Mouse (Mus musculus) neural tube, embryonic 12.5 days (tissue): ENCODE data around the gene Wars2. TPM values are rescaled to one million over a fixed set of nuclear protein-coding genes. Genes with fewer than 3 reads are reported as not detected.

Experiments used
- ATAC-seq: fragments of 200-750 bp; cut with Nextera tagmentation; 2 replicates; pipeline ENCODE4 v1.8.0; 2017; ENCODE audit warnings: low read depth, mild to moderate bottlenecking, moderate TSS enrichment, moderate library complexity; ENCODE audit not compliant: low FRiP score
- H3K27ac ChIP-seq: fragments of 300-500 bp; sonication (generic); 2 replicates; pipeline ENCODE4 v1.5.1; 2016
- H3K27me3 ChIP-seq: fragments of 300-500 bp; sonication (generic); replicated peaks from 2 replicates; pipeline ENCODE4 v1.6.1; 2016; ENCODE audit warnings: mild to moderate bottlenecking
- H3K36me3 ChIP-seq: fragments of 300-500 bp; sonication (generic); 2 replicates; pipeline ENCODE4 v1.6.1; 2016; ENCODE audit warnings: mild to moderate bottlenecking
- H3K4me1 ChIP-seq: fragments of 300-500 bp; sonication (generic); 2 replicates; pipeline ENCODE4 v1.6.1; 2016
- H3K4me2 ChIP-seq: fragments of 300-500 bp; sonication (generic); replicated peaks from 2 replicates; pipeline ENCODE4 v1.6.1; 2016; ENCODE audit warnings: mild to moderate bottlenecking
- H3K4me3 ChIP-seq: fragments of 300-500 bp; sonication (generic); 2 replicates; pipeline ENCODE4 v1.5.1; 2016
- H3K9ac ChIP-seq: fragments of 300-500 bp; sonication (generic); 2 replicates; pipeline ENCODE4 v1.6.1; 2016; ENCODE audit warnings: mild to moderate bottlenecking
- H3K9me3 ChIP-seq: fragments of 300-500 bp; sonication (generic); 2 replicates; pipeline ENCODE4 v1.6.1; 2016; ENCODE audit warnings: mild to moderate bottlenecking
- WGBS: fragments of 180-500 bp; shearing (Covaris S2); methylation state at CpG from one replicate; pipeline ENCODE4 v1.1.7; 2016; 5-methylcytosine and 5-hydroxymethylcytosine counted together
- polyA plus RNA-seq: library from polyadenylated mRNA; unstranded; fragments of >200 nt; fragmentation: Nextera tagmentation; extraction: Ambion mirVana; gene quantifications from 2 replicates; pipeline ENCODE4 v1.2.1, GENCODE M21; 2016

Wars2 gene
- polyA plus RNA-seq, 1 experiment from 2014 or later = 5.5 TPM

DNA sequence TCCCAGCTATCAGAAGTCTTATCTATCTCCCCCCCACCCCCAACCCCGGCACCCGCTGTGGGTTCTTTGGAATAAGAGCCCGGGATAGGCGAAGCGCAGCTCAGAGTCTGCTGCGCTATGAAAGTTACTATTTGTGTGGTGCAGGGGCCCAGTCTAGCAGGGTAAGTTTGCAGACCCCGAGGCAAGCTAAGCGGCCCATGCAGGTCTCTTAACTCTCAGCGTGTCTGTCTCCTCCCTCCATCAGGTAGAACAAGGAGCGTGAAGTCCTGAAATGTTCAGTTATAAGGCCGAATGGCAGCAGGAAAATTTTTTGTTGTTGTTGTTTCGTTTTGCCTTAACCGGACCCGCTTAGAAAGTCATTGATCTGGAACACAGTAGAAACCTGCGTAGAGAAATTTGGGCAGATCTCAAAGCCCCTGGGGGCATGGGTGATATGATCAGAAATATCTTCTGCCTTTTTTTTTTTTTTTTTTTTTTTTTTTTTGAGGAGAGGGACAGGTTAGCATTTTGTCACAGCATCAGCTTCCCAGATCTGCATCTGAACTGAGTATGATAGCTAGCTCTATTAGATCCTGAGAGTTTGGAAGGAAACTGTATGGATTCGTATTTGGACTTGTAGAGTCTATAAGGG lies 111.7 kb downstream of the Wars2 start:
- ATAC-seq = no peak

GRCm38 (mm10) chr3:99253092-99253488 lies 112.2 kb downstream of the Wars2 start:
- ATAC-seq = peak; percentile 46; the same call in 1 of the 2 replicates
- Histone ChIP-seq H3K27me3 (peaks cover 96% of the 10 kb centered on the region), H3K9ac (no peak overlapping the region), H3K4me2 (peak overlapping the region; percentile 67; the same call in 1 of the 2 replicates), H3K9me3 (no peaks in the 10 kb centered on the region), H3K27ac (no peak overlapping the region), H3K36me3 (no peaks in the 10 kb centered on the region), H3K4me1 (peaks cover 11% of the 10 kb centered on the region; the same call in 1 of the 2 replicates), H3K4me3 (no peak overlapping the region)
- WGBS = under 1% methylated on average over 12 of the region's 12 CpGs

More for the DNA sequence above, 111.7 kb downstream of the Wars2 start:
- H3K4me2 ChIP-seq = no peak overlapping the region
- WGBS = 2% methylated on average over 16 of the region's 16 CpGs
- H3K27me3 ChIP-seq = peaks cover 96% of the 10 kb centered on the region
- H3K9ac ChIP-seq = no peak overlapping the region
- no peak overlapping the region for H3K4me3 ChIP-seq
- no peak overlapping the region for H3K27ac ChIP-seq
- peaks cover 11% of the 10 kb centered on the region; the same call in 1 of the 2 replicates for H3K4me1 ChIP-seq
- no peaks in the 10 kb centered on the region for H3K9me3 ChIP-seq
- H3K36me3 ChIP-seq = no peaks in the 10 kb centered on the region

GRCm38 (mm10) chr3:99253497-99254451 lies 112.9 kb downstream of the Wars2 start:
- Histone ChIP-seq H3K27ac (no peak overlapping the region), H3K4me2 (peak overlapping the region; percentile 67), H3K9me3 (no peaks in the 10 kb centered on the region), H3K4me1 (peaks cover 11% of the 10 kb centered on the region; the same call in 1 of the 2 replicates), H3K27me3 (peaks cover 96% of the 10 kb centered on the region), H3K9ac (0 out of 2 replicates have a peak overlapping the region, but pooled peaks have one; percentile 38), H3K36me3 (no peaks in the 10 kb centered on the region), H3K4me3 (peak overlapping the region; percentile 34)
- under 1% methylated on average over 70 of the region's 73 CpGs for WGBS
- peak; percentile 59 for ATAC-seq

- Histone ChIP-seq H3K36me3 (no peaks in the 10 kb centered on the region), H3K4me1 (peaks cover 11% of the 10 kb centered on the region; the same call in 1 of the 2 replicates), H3K9me3 (no peaks in the 10 kb centered on the region), H3K4me3 (peak overlapping the region; percentile 7; the same call in 1 of the 2 replicates), H3K27ac (no peak overlapping the region), H3K9ac (no peak overlapping the region), H3K4me2 (no peak overlapping the region; the same call in 1 of the 2 replicates), H3K27me3 (peaks cover 95% of the 10 kb centered on the region)
- under 1% methylated on average over 15 of the region's 15 CpGs for WGBS
- no peak for ATAC-seq
Measured at GRCm38 (mm10) chr3:99254559-99255151, 113.8 kb downstream of the Wars2 start.

GRCm38 (mm10) chr3:99255411-99256365 lies 114.8 kb downstream of the Wars2 start:
- 5% methylated on average over 11 of the region's 11 CpGs for WGBS
- peaks cover 90% of the 10 kb centered on the region for H3K27me3 ChIP-seq
- ATAC-seq = no peak
- H3K27ac ChIP-seq = no peak overlapping the region
- H3K9ac ChIP-seq = no peak overlapping the region
- H3K9me3 ChIP-seq = no peaks in the 10 kb centered on the region
- no peaks in the 10 kb centered on the region for H3K36me3 ChIP-seq
- H3K4me3 ChIP-seq = no peak overlapping the region
- H3K4me2 ChIP-seq = no peak overlapping the region
- peaks cover 11% of the 10 kb centered on the region; the same call in 1 of the 2 replicates for H3K4me1 ChIP-seq

GRCm38 (mm10) chr3:99256366-99256750 lies 115.5 kb downstream of the Wars2 start:
- peaks cover 90% of the 10 kb centered on the region for H3K27me3 ChIP-seq
- no peaks in the 10 kb centered on the region for H3K9me3 ChIP-seq
- 2% methylated on average over 11 of the region's 11 CpGs for WGBS
- H3K4me3 ChIP-seq = no peak overlapping the region
- H3K4me2 ChIP-seq = no peak overlapping the region
- no peak for ATAC-seq
- H3K36me3 ChIP-seq = no peaks in the 10 kb centered on the region
- H3K4me1 ChIP-seq = peaks cover 11% of the 10 kb centered on the region; the same call in 1 of the 2 replicates
- H3K9ac ChIP-seq = no peak overlapping the region
- no peak overlapping the region for H3K27ac ChIP-seq

DNA sequence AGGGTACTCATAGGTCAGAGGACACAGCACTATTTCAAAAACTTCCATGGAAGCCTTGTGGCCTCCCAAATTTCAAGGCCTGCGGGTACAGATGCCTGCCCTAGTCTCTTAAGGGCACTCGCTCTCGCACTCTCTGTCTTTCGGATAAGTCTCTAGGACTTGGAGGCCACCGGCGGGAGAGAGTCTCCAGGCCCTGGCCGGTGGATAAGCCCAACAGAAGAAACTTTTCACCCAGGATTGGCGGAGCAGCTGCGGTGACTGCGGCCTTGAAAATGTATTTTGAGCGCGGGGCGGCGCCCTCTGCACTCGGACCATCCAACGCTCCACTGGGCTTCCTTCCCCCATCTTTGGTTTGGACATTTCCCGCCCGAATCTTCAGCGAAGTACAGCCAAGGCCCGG lies 115.9 kb downstream of the Wars2 start:
- Histone ChIP-seq H3K9ac (no peak overlapping the region), H3K27ac (no peak overlapping the region), H3K27me3 (peaks cover 90% of the 10 kb centered on the region), H3K36me3 (no peaks in the 10 kb centered on the region), H3K4me1 (peaks cover 11% of the 10 kb centered on the region; the same call in 1 of the 2 replicates), H3K4me3 (peak overlapping the region; percentile 9; the same call in 1 of the 2 replicates), H3K4me2 (no peak overlapping the region; the same call in 1 of the 2 replicates), H3K9me3 (no peaks in the 10 kb centered on the region)
- WGBS = under 1% methylated on average over 20 of the region's 20 CpGs
- no peak for ATAC-seq

DNA sequence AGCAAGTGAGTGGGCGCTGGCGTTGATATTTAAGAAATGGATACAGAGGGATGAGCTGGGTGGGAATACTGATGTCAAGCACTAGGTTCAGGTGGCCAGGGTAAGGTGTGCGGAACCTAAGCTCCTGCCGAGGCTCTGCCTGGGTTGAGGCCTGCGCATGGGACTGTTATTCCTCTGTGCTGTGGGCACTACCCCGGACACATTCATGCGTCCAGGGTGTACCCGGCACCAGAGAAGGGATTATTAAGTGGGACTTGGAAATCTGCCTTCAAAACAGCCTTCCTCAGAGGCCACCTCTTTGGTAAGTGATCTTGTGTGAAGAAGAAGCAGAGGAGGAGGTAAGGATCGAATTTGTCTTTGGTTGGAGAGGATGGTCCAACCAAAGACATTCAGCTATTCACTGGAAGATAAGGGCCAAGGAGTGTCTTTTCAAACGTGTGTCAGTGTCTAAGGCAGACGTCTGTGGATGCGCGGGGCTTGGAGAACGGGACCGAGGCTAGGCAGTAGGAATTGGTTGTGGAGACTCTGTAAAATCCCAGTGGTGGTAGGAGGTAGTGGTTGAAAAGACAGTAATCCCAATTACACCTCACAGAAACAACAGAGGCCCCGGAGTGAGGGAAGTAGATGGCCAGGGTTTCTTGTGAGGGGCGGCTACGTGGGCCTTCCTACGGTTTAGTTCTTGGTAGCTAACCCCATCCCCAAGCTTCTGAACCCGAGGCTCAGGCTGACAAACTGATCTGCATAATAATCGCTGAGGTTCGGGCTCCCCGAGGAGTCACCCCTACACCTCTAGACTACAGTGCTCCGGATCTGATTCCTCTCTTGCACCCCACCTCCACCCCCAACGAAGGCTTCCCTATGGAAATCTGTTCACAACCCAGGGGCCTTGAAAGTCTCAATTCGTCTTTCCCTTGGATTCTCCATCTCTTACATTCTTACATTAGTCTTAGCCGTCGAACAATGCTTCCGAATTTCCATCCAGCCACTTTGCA lies 117.0 kb downstream of the Wars2 start:
- Histone ChIP-seq H3K27ac (no peak overlapping the region), H3K36me3 (no peaks in the 10 kb centered on the region), H3K9ac (no peak overlapping the region), H3K4me1 (peaks cover 11% of the 10 kb centered on the region; the same call in 1 of the 2 replicates), H3K4me3 (no peak overlapping the region), H3K9me3 (no peaks in the 10 kb centered on the region), H3K27me3 (peaks cover 91% of the 10 kb centered on the region), H3K4me2 (no peak overlapping the region)
- WGBS = 2% methylated on average over 29 of the region's 29 CpGs
- ATAC-seq = no peak

GRCm38 (mm10) chr3:99259741-99260270 lies 118.9 kb downstream of the Wars2 start:
- ATAC-seq = no peak
- WGBS = 4% methylated on average over 6 of the region's 6 CpGs

GRCm38 (mm10) chr3:99260395-99260794 lies 119.5 kb downstream of the Wars2 start:
- whole genome bisulfite sequencing = 26% methylated on average over 2 of the region's 2 CpGs
- ATAC-seq = no peak
- Histone ChIP-seq H3K4me3 (no peak overlapping the region), H3K27ac (no peak overlapping the region), H3K4me2 (no peak overlapping the region), H3K4me1 (0 out of 2 replicates have a peak, but pooled peaks cover 3% of the 10 kb centered on the region), H3K27me3 (peaks cover 91% of the 10 kb centered on the region), H3K9me3 (no peaks in the 10 kb centered on the region), H3K36me3 (no peaks in the 10 kb centered on the region), H3K9ac (no peak overlapping the region)

More at GRCm38 (mm10) chr3:99259741-99260270, 118.9 kb downstream of the Wars2 start:
- Histone ChIP-seq H3K4me3 (no peak overlapping the region), H3K27ac (no peak overlapping the region), H3K4me2 (no peak overlapping the region), H3K9ac (no peak overlapping the region), H3K4me1 (0 out of 2 replicates have a peak, but pooled peaks cover 3% of the 10 kb centered on the region), H3K9me3 (no peaks in the 10 kb centered on the region), H3K36me3 (no peaks in the 10 kb centered on the region), H3K27me3 (peaks cover 91% of the 10 kb centered on the region)
